Mouse (Mus musculus): ENCODE measurements around the gene Ccpg1. TPM values are rescaled to one million over a fixed set of nuclear protein-coding genes. Genes with fewer than 3 reads are reported as not detected.

The Ccpg1 gene
- total RNA-seq, 2 experiments from 2014 or later: 76.1 to 95.7 TPM

DNA sequence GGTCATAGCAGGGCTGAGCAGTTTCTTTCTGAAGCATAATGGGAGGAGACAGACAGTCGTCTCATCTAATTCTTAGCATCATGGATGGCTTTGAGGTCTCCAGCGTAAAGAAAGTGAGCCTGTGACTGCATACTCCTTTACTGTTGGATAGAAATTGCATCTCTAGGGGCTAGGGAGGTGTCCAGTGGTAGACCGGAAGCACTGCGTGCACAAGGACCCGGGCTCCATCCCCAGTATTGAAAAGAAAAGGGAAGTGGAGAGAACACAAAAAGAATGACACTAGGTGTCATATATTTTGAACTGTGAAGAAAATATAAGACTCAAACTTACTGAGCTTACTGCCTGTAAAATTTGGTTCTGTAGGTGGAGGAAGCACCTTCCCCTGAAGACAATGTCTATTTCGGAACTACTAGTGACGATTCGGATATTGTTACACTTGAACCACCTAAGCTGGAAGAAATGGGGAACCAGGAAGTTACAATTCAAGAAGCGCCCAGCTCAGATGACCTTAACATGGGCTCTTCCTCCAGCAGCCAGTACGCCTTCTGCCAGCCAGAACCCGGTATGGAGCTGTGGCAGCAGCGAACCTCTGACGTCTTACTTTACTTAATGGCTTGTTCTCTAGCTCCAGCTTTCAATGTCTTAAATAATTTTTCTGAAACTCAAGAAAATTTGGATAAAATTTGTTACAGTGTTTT is 16.2 kb downstream of the Ccpg1 start:
- no peak overlapping the region for H3K4me3 ChIP-seq
- intact Hi-C loops (cut with DNase I): no loop called here
- no peak for TF ChIP-seq CTCF (IDR thresholded peaks at IDR 0.05)
- no peak for DNase-seq
- peak overlapping the region; percentile 56; the same call in 1 of the 2 replicates for H3K27ac ChIP-seq

DNA sequence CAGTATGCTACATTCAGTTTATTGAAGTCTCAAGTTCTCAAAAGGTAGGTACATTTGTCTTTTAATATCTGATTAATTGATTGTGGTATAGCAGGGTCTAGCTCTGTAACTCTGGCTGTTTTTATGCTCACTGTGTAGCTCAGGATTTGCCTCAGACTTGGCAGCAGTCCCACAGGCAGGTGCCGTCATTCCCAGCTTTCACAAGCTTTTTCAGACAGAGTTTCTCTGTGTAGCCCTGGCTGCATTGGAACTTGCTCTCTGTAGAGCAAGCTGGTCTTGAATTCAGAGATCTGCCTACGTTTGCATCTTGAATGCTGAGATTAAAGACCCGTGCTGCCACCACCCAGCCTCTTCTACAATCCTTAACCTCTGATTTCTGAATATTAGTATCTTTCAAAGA is 16.9 kb downstream of the Ccpg1 start:
- Histone ChIP-seq H3K4me3 (no peak overlapping the region), H3K27ac (no peak overlapping the region)
- intact Hi-C loops (cut with DNase I): no loop called here
- TF ChIP-seq CTCF (IDR thresholded peaks at IDR 0.05): no peak
- DNase-seq: no peak

- no peak overlapping the region for H3K4me3 ChIP-seq
- no peak overlapping the region for H3K27ac ChIP-seq
- intact Hi-C loops (cut with DNase I): no loop called here
- TF ChIP-seq CTCF (IDR thresholded peaks at IDR 0.05): no peak
- DNase-seq: no peak
These were observed 18.8 kb downstream of the Ccpg1 start for GRCm38 (mm10) chr9:73004076-73004475.

GRCm38 (mm10) chr9:73005106-73005505 is 19.9 kb downstream of the Ccpg1 start:
- H3K27ac ChIP-seq: no peak overlapping the region
- no peak overlapping the region for H3K4me3 ChIP-seq
- intact Hi-C loops (cut with DNase I): no loop called here
- no peak for TF ChIP-seq CTCF (IDR thresholded peaks at IDR 0.05)
- DNase-seq: no peak

DNA sequence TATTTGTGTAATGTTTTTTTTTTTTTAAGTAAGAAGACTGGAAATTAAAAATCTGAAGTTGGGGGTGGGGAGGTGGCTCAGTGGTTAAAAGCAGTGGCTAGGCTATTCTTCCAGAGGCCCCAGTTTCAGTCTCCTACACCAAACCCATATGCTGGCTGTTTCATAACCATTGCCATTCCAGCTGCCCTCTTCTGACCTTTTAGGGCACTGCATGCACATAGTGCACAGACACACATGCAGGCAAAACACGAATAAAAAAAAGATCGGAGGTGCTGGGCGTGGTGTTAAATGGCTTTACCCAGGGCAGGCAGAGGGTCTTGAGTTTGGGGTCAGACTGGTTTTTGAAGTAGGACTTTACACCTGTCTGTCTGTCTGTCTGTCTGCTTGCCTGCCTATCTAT is 20.9 kb downstream of the Ccpg1 start:
- TF ChIP-seq CTCF (IDR thresholded peaks at IDR 0.05): peak; percentile 34

GRCm38 (mm10) chr9:73008384-73008783 is 23.2 kb downstream of the Ccpg1 start:
- intact Hi-C loops (cut with DNase I): no loop called here
- Histone ChIP-seq H3K27ac (no peak overlapping the region), H3K4me3 (no peak overlapping the region)
- TF ChIP-seq CTCF (IDR thresholded peaks at IDR 0.05): no peak
- DNase-seq: no peak

More for the DNA sequence above, 20.9 kb downstream of the Ccpg1 start:
- Histone ChIP-seq H3K4me3 (no peak overlapping the region), H3K27ac (no peak overlapping the region)
- no peak for DNase-seq
- intact Hi-C loops (cut with DNase I): no loop called here

- TF ChIP-seq CTCF (IDR thresholded peaks at IDR 0.05): no peak
- Histone ChIP-seq H3K27ac (no peak overlapping the region), H3K4me3 (no peak overlapping the region)
- intact Hi-C loops (cut with DNase I): no loop called here
- no peak for DNase-seq
These were observed 27.4 kb downstream of the Ccpg1 start for GRCm38 (mm10) chr9:73012629-73013028.

GRCm38 (mm10) chr9:73014724-73015123 is 29.5 kb downstream of the Ccpg1 start:
- DNase-seq: no peak
- no peak overlapping the region for H3K4me3 ChIP-seq
- intact Hi-C loops (cut with DNase I): no loop called here
- TF ChIP-seq CTCF (IDR thresholded peaks at IDR 0.05): no peak
- no peak overlapping the region for H3K27ac ChIP-seq

GRCm38 (mm10) chr9:73019841-73020240 is 34.6 kb downstream of the Ccpg1 start:
- no peak overlapping the region for H3K27ac ChIP-seq
- DNase-seq: peak; percentile 23
- no peak for TF ChIP-seq CTCF (IDR thresholded peaks at IDR 0.05)
- no peak overlapping the region for H3K4me3 ChIP-seq
- intact Hi-C loops (cut with DNase I): no loop called here

DNA sequence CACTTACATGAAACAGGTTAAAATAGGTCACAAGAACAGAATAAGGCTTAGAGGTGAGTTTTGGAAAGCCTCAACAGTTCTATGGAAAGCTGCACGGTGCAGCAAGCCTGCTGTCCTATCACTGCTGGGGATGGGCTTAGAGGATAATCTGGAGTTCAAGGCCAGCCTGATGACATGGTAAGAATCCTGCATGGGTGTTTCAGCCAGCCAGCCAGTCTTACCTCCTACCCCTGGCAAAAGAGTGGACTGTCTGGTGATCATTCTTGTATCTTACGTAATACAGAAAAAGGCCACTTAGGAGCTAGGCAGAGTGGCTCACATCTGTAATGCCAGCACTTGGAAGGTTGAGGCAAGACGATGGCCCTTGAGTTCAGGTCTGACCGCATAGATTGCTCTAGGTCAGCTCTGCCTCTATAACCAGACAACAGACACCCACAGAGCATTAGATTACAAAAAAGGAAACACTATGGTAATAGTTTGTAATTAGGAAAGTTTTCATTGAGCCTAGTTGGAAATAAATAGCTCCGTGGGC is 35.4 kb downstream of the Ccpg1 start:
- H3K27ac ChIP-seq: no peak overlapping the region
- TF ChIP-seq CTCF (IDR thresholded peaks at IDR 0.05): no peak
- intact Hi-C loops (cut with DNase I): no loop called here
- DNase-seq: no peak
- no peak overlapping the region for H3K4me3 ChIP-seq

GRCm38 (mm10) chr9:73025818-73026636 is 40.8 kb downstream of the Ccpg1 start:
- peak; percentile 36 for DNase-seq
- TF ChIP-seq CTCF (IDR thresholded peaks at IDR 0.05): no peak
- H3K27ac ChIP-seq: no peak overlapping the region
- intact Hi-C loops (cut with DNase I): no loop called here
- H3K4me3 ChIP-seq: peak overlapping the region; percentile 23; the same call in 1 of the 2 replicates

DNA sequence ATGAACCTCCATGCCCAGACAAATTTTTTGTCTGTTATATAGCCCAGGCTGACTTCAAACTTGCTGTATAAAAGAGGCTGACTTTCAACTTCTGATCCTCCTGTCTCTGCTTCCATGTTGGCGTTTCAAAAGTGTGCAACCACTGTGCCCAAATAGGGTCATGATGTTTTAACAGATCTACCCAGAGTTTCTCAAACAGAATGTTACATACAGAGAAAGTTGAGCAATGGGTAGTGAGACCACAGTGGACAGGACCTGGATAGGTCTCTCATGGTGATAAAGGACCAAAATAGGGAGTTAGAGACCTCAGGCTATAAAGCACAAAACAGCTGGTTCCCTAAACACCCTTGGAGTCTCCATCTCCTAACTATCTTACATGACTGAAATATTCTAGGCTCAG is 45.2 kb downstream of the Ccpg1 start:
- H3K27ac ChIP-seq: no peak overlapping the region
- intact Hi-C loops (cut with DNase I): no loop called here
- no peak for DNase-seq
- H3K4me3 ChIP-seq: no peak overlapping the region
- TF ChIP-seq CTCF (IDR thresholded peaks at IDR 0.05): no peak

GRCm38 (mm10) chr9:73031421-73031820 is 46.2 kb downstream of the Ccpg1 start:
- TF ChIP-seq CTCF (IDR thresholded peaks at IDR 0.05): no peak
- intact Hi-C loops (cut with DNase I): no loop called here
- no peak overlapping the region for H3K4me3 ChIP-seq
- no peak overlapping the region for H3K27ac ChIP-seq
- DNase-seq: no peak

Measured in gastrocnemius, adult 2 months (tissue).